Mouse (Mus musculus): ENCODE data around the gene Scfd2. TPM values are rescaled to one million over a fixed set of nuclear protein-coding genes. Genes with fewer than 3 reads are reported as not detected.

Scfd2 gene
- polyA plus RNA-seq, 1 experiment from 2014 or later = 3.7 TPM

- no peak overlapping the region for H3K27ac ChIP-seq
- WGBS (ENCODE audit: missing documents) = 94% methylated on average over 11 of the region's 11 CpGs
- no peak overlapping the region for H3K4me3 ChIP-seq (ENCODE audit: inconsistent target)
- no peaks in the 10 kb centered on the region for H3K79me2 ChIP-seq (ENCODE audit: inconsistent target)
- no peaks in the 10 kb centered on the region for H3K36me3 ChIP-seq (ENCODE audit: inconsistent target)
Measured at GRCm38 (mm10) chr5:74229775-74230413, 301.7 kb downstream of the Scfd2 start.

- H3K79me2 ChIP-seq (ENCODE audit: inconsistent target) = no peaks in the 10 kb centered on the region
- H3K27ac ChIP-seq = no peak overlapping the region
- no peak overlapping the region for H3K4me3 ChIP-seq (ENCODE audit: inconsistent target)
- 77% methylated on average over 1 of the region's 1 CpGs for WGBS (ENCODE audit: missing documents)
- H3K36me3 ChIP-seq (ENCODE audit: inconsistent target) = no peaks in the 10 kb centered on the region
Measured at GRCm38 (mm10) chr5:74228938-74229337, 302.6 kb downstream of the Scfd2 start.

GRCm38 (mm10) chr5:74227352-74227751 lies 304.2 kb downstream of the Scfd2 start:
- Histone ChIP-seq H3K27ac (no peak overlapping the region), H3K4me3 (ENCODE audit: inconsistent target) (no peak overlapping the region), H3K36me3 (ENCODE audit: inconsistent target) (no peaks in the 10 kb centered on the region), H3K79me2 (ENCODE audit: inconsistent target) (no peaks in the 10 kb centered on the region)
- WGBS (ENCODE audit: missing documents) = 97% methylated on average over 6 of the region's 6 CpGs

- WGBS (ENCODE audit: missing documents) = 94% methylated on average over 5 of the region's 5 CpGs
- Histone ChIP-seq H3K4me3 (ENCODE audit: inconsistent target) (no peak overlapping the region), H3K27ac (no peak overlapping the region), H3K36me3 (ENCODE audit: inconsistent target) (no peaks in the 10 kb centered on the region), H3K79me2 (ENCODE audit: inconsistent target) (no peaks in the 10 kb centered on the region)
Measured at GRCm38 (mm10) chr5:74226183-74226582, 305.4 kb downstream of the Scfd2 start.

GRCm38 (mm10) chr5:74224480-74224879 lies 307.1 kb downstream of the Scfd2 start:
- whole genome bisulfite sequencing (ENCODE audit: missing documents) = 94% methylated on average over 6 of the region's 6 CpGs
- no peaks in the 10 kb centered on the region for H3K36me3 ChIP-seq (ENCODE audit: inconsistent target)

GRCm38 (mm10) chr5:74222626-74223025 lies 308.9 kb downstream of the Scfd2 start:
- no peak overlapping the region for H3K27ac ChIP-seq
- 90% methylated on average over 4 of the region's 4 CpGs for WGBS (ENCODE audit: missing documents)
- no peaks in the 10 kb centered on the region for H3K79me2 ChIP-seq (ENCODE audit: inconsistent target)
- no peaks in the 10 kb centered on the region for H3K36me3 ChIP-seq (ENCODE audit: inconsistent target)
- H3K4me3 ChIP-seq (ENCODE audit: inconsistent target) = no peak overlapping the region

More at GRCm38 (mm10) chr5:74224480-74224879, 307.1 kb downstream of the Scfd2 start:
- Histone ChIP-seq H3K79me2 (ENCODE audit: inconsistent target) (no peaks in the 10 kb centered on the region), H3K27ac (no peak overlapping the region), H3K4me3 (ENCODE audit: inconsistent target) (no peak overlapping the region)

- WGBS (ENCODE audit: missing documents) = 88% methylated on average over 4 of the region's 4 CpGs
- Histone ChIP-seq H3K79me2 (ENCODE audit: inconsistent target) (no peaks in the 10 kb centered on the region), H3K4me3 (ENCODE audit: inconsistent target) (no peak overlapping the region), H3K27ac (no peak overlapping the region), H3K36me3 (ENCODE audit: inconsistent target) (no peaks in the 10 kb centered on the region)
Measured at GRCm38 (mm10) chr5:74218524-74218923, 313.0 kb downstream of the Scfd2 start.

GRCm38 (mm10) chr5:74215125-74215524 lies 316.4 kb downstream of the Scfd2 start:
- Histone ChIP-seq H3K79me2 (ENCODE audit: inconsistent target) (no peaks in the 10 kb centered on the region), H3K27ac (no peak overlapping the region), H3K36me3 (ENCODE audit: inconsistent target) (no peaks in the 10 kb centered on the region), H3K4me3 (ENCODE audit: inconsistent target) (no peak overlapping the region)
- 85% methylated on average over 4 of the region's 4 CpGs for WGBS (ENCODE audit: missing documents)

GRCm38 (mm10) chr5:74214501-74215110 lies 317.0 kb downstream of the Scfd2 start:
- WGBS (ENCODE audit: missing documents) = 68% methylated on average over 4 of the region's 7 CpGs
- Histone ChIP-seq H3K27ac (no peak overlapping the region), H3K4me3 (ENCODE audit: inconsistent target) (no peak overlapping the region), H3K79me2 (ENCODE audit: inconsistent target) (no peaks in the 10 kb centered on the region), H3K36me3 (ENCODE audit: inconsistent target) (no peaks in the 10 kb centered on the region)

- Histone ChIP-seq H3K79me2 (ENCODE audit: inconsistent target) (no peaks in the 10 kb centered on the region), H3K4me3 (ENCODE audit: inconsistent target) (no peak overlapping the region), H3K36me3 (ENCODE audit: inconsistent target) (no peaks in the 10 kb centered on the region), H3K27ac (no peak overlapping the region)
- WGBS (ENCODE audit: missing documents) = 91% methylated on average over 11 of the region's 11 CpGs
Measured at GRCm38 (mm10) chr5:74211346-74211745, 320.2 kb downstream of the Scfd2 start.

- Histone ChIP-seq H3K27ac (no peak overlapping the region), H3K79me2 (ENCODE audit: inconsistent target) (no peaks in the 10 kb centered on the region), H3K4me3 (ENCODE audit: inconsistent target) (no peak overlapping the region), H3K36me3 (ENCODE audit: inconsistent target) (no peaks in the 10 kb centered on the region)
- 95% methylated on average over 4 of the region's 4 CpGs for WGBS (ENCODE audit: missing documents)
Measured at GRCm38 (mm10) chr5:74209640-74210039, 321.9 kb downstream of the Scfd2 start.

- 85% methylated on average over 7 of the region's 7 CpGs for WGBS (ENCODE audit: missing documents)
- Histone ChIP-seq H3K36me3 (ENCODE audit: inconsistent target) (no peaks in the 10 kb centered on the region), H3K27ac (no peak overlapping the region), H3K79me2 (ENCODE audit: inconsistent target) (no peaks in the 10 kb centered on the region), H3K4me3 (ENCODE audit: inconsistent target) (no peak overlapping the region)
Measured at GRCm38 (mm10) chr5:74208438-74208837, 323.1 kb downstream of the Scfd2 start.

GRCm38 (mm10) chr5:74207209-74207608 lies 324.4 kb downstream of the Scfd2 start:
- H3K4me3 ChIP-seq (ENCODE audit: inconsistent target) = no peak overlapping the region
- WGBS (ENCODE audit: missing documents) = 78% methylated on average over 3 of the region's 3 CpGs
- no peaks in the 10 kb centered on the region for H3K36me3 ChIP-seq (ENCODE audit: inconsistent target)
- H3K27ac ChIP-seq = no peak overlapping the region
- no peaks in the 10 kb centered on the region for H3K79me2 ChIP-seq (ENCODE audit: inconsistent target)

- WGBS (ENCODE audit: missing documents) = 92% methylated on average over 7 of the region's 7 CpGs
Measured at GRCm38 (mm10) chr5:74206649-74207048, 324.9 kb downstream of the Scfd2 start.

GRCm38 (mm10) chr5:74206038-74206437 lies 325.5 kb downstream of the Scfd2 start:
- no peak overlapping the region for H3K4me3 ChIP-seq (ENCODE audit: inconsistent target)
- H3K36me3 ChIP-seq (ENCODE audit: inconsistent target) = no peaks in the 10 kb centered on the region
- no peaks in the 10 kb centered on the region for H3K79me2 ChIP-seq (ENCODE audit: inconsistent target)
- H3K27ac ChIP-seq = no peak overlapping the region
- 91% methylated on average over 7 of the region's 7 CpGs for WGBS (ENCODE audit: missing documents)

More at GRCm38 (mm10) chr5:74206649-74207048, 324.9 kb downstream of the Scfd2 start:
- H3K36me3 ChIP-seq (ENCODE audit: inconsistent target) = no peaks in the 10 kb centered on the region
- H3K79me2 ChIP-seq (ENCODE audit: inconsistent target) = no peaks in the 10 kb centered on the region
- H3K4me3 ChIP-seq (ENCODE audit: inconsistent target) = no peak overlapping the region
- H3K27ac ChIP-seq = no peak overlapping the region

All from macrophage (primary cell).